Mouse (Mus musculus) heart, adult 9 months (tissue): ENCODE measurements around the gene Gtf2ird2.

Experiments
- DNase-seq, 2 experiments: peaks; one replicate each; pipeline ENCODE4 v3.0.0; 2022; ENCODE audit warnings: low spot score in 2 of 2

The Gtf2ird2 gene

GRCm38 (mm10) chr5:134182735-134183134, 1.1 kb upstream of the Gtf2ird2 start:
- peak; percentile 67 to 73 for DNase-seq

GRCm38 (mm10) chr5:134183162-134183561, 657 bp upstream of the Gtf2ird2 start:
- no peak for DNase-seq

DNA sequence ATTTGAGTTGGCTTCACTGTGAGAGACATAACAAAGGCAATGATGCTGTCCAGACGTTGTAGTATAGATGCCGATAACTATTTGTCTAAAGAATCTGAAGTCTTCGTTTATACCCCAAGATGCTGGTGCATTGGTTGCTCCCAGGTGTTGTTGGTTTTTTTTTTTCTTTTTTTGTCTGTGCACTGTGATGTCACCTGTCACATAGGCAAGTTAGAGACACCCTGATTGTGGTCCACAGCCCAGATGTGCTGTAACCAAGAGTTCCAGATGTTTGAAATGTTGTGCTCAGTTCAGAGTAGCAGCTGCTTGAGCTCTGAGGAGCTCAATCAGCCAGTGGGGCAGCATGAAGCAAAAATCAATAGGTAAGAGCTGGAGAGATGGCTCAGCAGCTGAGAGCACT, 2.2 kb downstream of the Gtf2ird2 start:
- no peak for DNase-seq

DNA sequence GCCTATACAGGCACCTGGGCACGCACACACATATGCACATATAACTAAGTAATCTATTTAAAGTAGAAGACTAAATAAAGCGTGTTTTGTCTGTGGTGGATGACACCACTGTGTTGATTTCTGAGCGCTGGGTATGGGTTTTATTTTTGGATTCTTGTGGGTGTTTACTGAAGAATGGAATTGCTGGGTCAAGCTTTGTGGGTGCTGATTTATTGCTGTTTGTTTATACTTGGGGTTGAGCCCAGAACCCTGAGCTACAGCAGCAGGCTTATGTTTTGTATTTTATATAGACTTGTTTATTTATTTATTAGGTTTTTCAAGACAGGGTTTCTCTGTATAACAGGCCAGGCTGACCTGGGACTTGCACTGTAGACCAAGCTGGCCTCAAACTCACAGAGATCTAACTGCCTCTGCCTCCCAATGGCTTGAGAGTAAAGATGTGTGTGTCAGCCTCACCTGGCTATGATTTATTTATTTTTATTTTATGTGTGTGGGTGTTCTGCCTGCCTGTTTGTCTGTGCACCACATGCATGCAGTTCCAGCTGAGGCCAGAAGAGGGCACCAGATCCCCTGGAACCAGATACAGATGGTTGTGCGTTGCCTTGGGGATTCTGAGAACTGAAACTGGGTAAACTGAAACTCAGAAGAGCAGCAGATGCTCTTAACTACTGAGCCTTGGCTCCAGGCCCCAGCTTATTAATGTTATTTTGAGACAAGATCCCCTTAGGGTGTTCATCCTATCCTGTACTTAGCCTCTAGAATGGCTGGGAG, 3.3 kb downstream of the Gtf2ird2 start:
- DNase-seq: no peak

GRCm38 (mm10) chr5:134188571-134188970, 4.8 kb downstream of the Gtf2ird2 start:
- DNase-seq: no peak

- DNase-seq: no peak
These were observed 9.8 kb downstream of the Gtf2ird2 start for GRCm38 (mm10) chr5:134193664-134194063.

- DNase-seq: no peak
These were observed 22.9 kb downstream of the Gtf2ird2 start for GRCm38 (mm10) chr5:134206721-134207120.

DNA sequence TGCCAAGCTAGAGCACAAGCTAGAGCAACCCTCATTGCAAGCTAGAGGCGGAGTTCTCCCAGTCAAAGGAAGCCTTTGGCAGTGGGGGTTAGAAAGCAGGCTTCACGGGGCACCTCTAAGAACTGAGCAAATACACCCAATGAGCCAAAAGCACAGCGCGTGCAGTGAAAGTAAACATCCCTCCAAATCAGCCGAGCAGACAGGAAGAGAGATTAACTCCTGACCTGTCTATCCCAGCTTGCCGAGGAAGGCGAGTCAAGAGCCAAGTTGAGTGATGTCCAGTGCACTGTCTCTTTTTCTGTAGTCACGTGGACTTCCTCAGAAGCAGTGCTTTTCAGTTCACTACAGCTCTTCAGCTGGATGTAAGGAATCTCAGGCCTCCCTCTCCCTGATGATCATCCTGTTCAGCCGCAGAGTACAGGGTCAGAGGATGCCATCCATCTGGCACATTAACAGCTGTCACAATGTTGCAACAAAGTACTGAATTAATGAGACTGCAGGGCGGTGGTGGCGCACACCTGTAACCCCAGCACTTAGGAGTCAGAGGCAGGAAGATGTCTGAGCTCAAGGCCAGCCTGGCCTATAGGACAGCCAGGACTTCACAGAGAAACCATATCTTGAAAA, 26.2 kb downstream of the Gtf2ird2 start:
- DNase-seq: no peak

- no peak for DNase-seq
These were observed 30.4 kb downstream of the Gtf2ird2 start for GRCm38 (mm10) chr5:134214021-134214806.

DNA sequence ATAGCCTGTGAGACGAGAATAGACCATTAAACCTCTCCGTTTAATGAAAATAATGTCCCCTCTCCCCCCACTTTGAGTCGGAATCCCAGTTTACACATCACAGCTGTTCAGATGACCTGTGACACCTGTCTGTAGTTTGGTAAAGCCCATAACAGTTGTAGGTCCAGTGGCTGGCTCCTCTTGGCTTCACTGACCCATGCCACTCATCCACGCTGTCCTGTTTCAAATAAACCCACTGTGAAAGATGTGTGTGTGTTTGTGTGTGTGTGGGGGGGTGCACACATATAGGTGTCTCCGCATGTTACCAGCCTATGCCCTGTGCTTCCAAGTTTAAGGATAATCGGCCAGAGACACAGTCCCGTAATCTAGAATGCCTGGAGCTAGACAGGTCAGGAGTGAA, 34.1 kb downstream of the Gtf2ird2 start:
- DNase-seq: no peak

DNA sequence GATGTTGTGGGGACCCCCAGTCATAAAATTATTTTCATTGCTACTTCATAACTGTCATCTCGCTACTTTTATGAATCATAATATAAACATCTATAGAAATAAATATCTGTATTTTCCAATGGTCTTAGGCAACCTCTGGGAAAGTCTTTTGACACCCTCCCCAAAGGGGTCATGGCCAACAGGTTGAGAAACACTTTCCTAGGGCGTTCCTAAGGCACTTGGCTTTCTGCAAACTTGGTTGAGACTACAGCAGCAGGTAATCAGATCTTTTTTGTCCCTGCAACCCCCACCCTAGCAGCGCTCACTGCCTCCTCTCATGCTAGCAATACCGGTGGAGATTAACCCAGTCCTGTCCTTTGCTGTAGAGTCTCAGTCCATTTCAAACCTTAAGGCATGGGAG, 37.5 kb downstream of the Gtf2ird2 start:
- DNase-seq: no peak

- DNase-seq: no peak
These were observed 37.9 kb downstream of the Gtf2ird2 start for GRCm38 (mm10) chr5:134221708-134222150.

DNA sequence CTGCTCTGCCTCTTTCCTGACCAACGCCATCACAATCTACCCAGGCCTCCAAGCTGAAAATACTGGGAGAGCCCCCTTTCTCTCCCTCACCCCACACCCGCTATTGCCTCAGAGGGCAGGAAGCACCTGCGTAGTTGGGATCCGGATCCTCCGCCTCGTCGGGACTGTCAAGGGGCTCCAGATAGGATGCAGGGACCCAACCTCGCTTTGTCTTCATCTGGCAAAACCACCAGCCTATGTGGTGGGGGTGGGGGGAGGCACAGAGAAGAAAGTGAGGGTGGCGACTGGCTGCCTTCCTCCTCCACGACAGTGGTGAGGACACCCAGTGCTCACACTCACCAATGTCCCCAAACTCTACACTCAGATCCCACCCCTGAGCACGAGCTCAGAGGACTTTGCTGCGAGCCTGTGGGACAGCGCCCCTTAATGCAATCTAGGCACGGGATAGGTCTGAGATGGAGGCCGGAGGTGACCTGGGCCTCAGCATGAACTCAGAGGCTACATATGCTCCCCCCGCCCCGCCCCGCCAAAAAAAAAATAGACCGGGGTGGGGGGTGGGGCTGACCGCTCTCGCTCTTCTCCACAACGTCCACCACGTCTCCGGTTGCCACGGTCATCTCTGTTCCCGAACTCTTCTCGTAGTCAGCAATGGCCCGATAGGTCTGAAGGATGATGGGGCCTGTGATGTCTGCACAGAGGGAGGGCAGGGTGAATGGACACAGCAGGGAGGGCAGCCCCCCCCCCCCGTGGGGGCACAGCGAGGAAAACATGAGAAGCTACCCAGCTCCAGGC, 41.5 kb downstream of the Gtf2ird2 start:
- no peak for DNase-seq

DNA sequence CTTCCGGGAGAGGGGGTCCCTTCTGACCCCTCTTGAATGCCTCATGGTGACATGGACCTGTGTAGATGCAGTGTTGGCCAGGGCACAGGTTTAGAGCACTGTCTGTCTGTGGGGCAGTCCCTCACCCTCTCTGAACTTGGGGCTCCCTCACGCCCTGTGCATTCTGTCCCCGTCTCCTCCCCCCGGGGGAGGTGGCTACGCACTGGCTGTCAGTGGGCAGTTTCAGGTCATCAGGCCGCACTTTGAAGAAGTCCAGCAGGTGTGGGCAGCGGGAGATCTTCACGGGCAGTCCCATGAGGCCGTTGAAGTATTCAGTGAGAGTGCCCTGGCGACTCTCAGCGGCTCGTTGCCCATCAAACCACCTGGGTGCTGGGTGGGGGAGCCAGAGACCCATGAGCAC, 43.1 kb downstream of the Gtf2ird2 start:
- DNase-seq: no peak

DNA sequence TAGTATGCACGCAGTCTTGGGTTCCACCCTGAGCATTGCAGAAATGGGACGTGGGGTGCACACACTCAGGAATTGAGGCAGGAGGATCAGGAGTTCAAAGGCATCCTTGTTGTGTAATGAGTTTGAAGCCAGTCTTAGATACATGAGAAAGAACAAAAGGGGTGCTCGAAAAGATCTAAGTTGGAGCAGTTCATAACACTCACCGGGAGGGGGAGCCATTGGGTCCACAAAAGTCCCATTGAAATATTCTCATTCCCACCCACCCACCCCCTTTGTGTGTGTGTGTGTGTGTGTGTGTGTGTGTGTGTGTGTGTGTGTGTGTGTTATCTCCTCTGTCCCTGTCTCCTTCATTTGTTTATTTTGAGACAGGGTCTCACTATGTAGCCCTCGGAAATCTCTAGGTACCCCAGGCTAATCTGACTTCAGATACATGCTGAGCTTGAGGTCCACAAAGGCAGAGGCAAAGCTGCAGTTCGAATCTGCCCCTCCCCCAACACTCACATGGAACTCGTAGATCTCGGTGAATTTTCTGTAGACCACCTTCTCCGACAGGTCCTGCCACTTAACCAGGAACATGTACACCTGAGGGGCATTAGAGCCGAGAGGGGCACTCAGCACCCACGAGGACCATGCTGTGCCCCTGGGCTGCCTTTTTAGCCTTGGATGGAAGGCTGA, 43.9 kb downstream of the Gtf2ird2 start:
- no peak for DNase-seq

GRCm38 (mm10) chr5:134228249-134228638, 44.4 kb downstream of the Gtf2ird2 start:
- DNase-seq: no peak

DNA sequence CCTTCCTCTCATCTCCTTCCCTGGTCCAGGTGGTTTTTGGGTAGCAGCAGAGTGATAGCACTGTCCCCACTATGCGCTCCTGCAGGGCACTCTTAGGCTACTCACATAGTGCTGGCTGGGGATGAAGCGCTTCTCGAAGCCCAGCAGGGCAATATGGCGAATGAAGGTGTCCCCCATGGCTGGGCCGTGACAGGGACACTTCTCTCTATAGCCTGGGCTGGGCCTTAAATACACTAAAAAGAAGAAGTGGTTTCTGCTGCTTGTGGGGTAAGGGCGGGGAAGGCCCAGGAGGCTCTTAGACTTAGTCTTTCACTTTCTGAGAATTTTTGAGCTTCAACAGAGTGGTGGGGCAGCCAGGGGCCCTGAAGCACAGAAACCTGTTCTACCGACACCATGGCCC, 45.6 kb downstream of the Gtf2ird2 start, which contains the start of gene Ncf1:
Gene Ncf1 (minus strand): TSS at position 235 of the 400 bp plus-strand sequence.
- peak in 1 of 2 experiments; percentile 56 for DNase-seq

GRCm38 (mm10) chr5:134231376-134231775, 47.6 kb downstream of the Gtf2ird2 start:
- DNase-seq: peak; percentile 64 to 73

DNA sequence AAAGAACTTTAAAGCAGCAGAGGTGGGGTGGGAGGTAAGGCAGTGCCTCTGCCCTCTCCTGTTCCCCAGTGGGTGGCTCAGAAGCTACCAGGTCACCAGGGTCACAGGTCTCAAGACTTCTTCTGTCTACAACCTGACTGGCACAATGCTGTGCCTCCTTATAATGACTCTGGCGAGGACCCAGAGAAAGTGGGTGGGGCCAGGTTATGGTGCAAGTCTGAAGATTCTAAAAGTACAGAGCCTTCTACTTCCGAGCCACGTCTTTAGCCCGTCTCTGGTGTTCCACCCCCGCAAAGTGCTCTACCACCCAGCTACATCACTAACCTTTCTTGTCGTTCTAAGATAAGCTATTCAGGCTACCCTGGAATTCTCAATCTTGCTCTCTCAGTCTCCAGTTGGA, 48.3 kb downstream of the Gtf2ird2 start:
- no peak for DNase-seq

- DNase-seq: peak; percentile 42 to 73
These were observed 48.7 kb downstream of the Gtf2ird2 start for GRCm38 (mm10) chr5:134232568-134232967.

DNA sequence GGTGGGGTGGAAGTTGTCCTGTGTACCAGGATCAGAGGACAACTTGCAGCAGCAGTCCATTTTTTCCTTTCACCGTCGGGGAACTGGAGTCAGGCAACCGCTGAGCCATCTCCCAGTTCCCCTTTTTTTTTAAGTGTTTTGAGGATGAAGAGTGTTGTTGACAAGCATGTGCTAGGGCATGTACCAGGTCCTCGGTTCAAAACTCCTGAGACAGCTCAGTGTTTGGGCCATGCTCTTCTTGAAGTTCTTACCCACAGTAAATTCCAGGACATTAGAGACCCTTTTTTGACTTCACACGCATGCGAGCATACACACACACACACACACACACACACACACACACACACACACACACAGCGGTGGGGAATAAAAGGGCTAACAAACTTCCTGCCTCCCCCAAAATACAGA, 49.4 kb downstream of the Gtf2ird2 start:
- DNase-seq: no peak
